Mouse (Mus musculus): ENCODE data around the gene Acsbg2. TPM values are rescaled to one million over a fixed set of nuclear protein-coding genes. Genes with fewer than 3 reads are reported as not detected.
A peak's percentile ranks its signal among the peaks of the same experiment; 100 is the strongest.

Gene Acsbg2
- polyA plus RNA-seq, 1 experiment = not detected

- TF ChIP-seq POLR2A (IDR thresholded peaks at IDR 0.05; ENCODE audit: borderline replicate concordance, extremely low read depth, low read depth, low read length) = no peak
- TF ChIP-seq CTCF (IDR thresholded peaks at IDR 0.05; ENCODE audit: insufficient read depth, low read length) = no peak
- Histone ChIP-seq H3K4me1 (ENCODE audit: control insufficient read depth, insufficient read depth, low read length) (peaks cover 12% of the 10 kb centered on the region), H3K4me3 (replicated peaks; ENCODE audit: extremely low read depth, low read depth, low read length) (no peak overlapping the region)
- DNase-seq = no peak
- WGBS = 58% methylated on average over 6 of the region's 6 CpGs
Observed at GRCm38 (mm10) chr17:56819032-56819545, 55.2 kb downstream of the Acsbg2 start.

DNA sequence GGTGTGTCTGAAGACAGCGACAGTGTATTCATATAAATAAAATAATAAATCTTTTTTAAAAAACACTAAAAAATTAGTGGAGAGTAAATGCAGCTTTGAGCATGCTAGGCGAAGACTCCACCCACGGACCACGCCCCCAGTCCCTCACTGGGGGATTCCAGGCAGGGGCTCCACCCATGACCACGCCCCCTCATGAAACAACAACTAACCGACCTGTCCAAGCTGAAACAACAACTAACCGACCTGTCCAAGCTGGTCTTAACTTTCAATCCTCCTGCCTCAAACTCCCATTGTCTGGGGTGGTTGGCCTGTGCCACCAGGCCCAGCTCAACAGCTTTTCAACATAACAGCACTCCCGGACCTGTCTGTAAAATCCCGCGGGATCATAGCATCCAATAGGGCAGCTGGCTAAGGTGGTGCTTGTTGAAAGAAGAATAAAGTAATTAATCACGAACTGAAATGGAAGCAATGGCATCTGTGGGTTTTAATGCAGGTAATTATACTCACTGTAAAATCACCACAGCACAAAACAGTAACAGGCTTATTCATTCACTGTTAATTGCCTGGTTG is 56.1 kb downstream of the Acsbg2 start:
- TF ChIP-seq POLR2A (IDR thresholded peaks at IDR 0.05; ENCODE audit: borderline replicate concordance, extremely low read depth, low read depth, low read length) = no peak
- no peak for TF ChIP-seq CTCF (IDR thresholded peaks at IDR 0.05; ENCODE audit: insufficient read depth, low read length)
- Histone ChIP-seq H3K4me3 (replicated peaks; ENCODE audit: extremely low read depth, low read depth, low read length) (no peak overlapping the region), H3K4me1 (ENCODE audit: control insufficient read depth, insufficient read depth, low read length) (peaks cover 12% of the 10 kb centered on the region)
- WGBS = 39% methylated on average over 11 of the region's 11 CpGs
- DNase-seq = no peak

- DNase-seq = no peak
Observed at GRCm38 (mm10) chr17:56815057-56815345, 59.2 kb downstream of the Acsbg2 start.

DNA sequence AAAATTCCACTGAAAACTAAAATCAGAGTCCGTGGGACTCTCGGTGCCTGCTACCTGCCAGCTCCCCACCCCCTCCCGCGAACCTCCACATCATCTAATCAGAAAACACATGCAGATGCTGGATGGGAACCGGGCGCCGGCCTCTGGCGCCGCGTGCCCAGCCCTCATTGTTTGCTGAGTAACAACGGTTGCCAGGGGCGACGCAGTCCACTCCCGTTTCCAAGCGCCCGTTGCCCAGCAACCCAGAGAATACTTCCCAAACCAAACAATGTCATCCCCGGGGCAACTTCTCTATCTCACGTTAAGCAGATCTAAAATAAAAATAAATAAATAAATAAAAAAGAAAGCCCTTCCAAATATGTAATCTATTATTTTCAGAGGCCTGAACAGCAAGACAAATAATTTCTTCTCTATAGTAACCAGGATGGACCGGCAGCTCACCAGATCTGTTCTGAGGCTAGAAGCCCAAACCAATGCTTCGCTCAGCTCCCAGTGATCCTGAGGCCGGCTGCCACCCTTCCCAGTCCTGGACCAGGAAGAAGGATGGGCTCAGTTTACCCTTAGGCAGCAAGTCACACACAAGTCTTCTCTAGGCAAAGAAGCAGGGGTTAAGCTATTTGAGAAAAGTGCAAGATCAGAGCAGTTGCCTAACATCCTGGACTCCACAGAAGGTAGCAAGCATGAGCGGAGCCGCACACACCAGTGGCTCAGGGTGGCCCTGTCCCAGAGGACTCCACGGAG is 59.8 kb downstream of the Acsbg2 start:
- 10% methylated on average over 24 of the region's 24 CpGs for WGBS
- TF ChIP-seq CTCF (IDR thresholded peaks at IDR 0.05; ENCODE audit: insufficient read depth, low read length) = no peak
- no peak for TF ChIP-seq POLR2A (IDR thresholded peaks at IDR 0.05; ENCODE audit: borderline replicate concordance, extremely low read depth, low read depth, low read length)
- DNase-seq = peak; percentile 84
- H3K4me3 ChIP-seq (replicated peaks; ENCODE audit: extremely low read depth, low read depth, low read length) = no peak overlapping the region
- H3K4me1 ChIP-seq (ENCODE audit: control insufficient read depth, insufficient read depth, low read length) = peaks cover 19% of the 10 kb centered on the region

More at GRCm38 (mm10) chr17:56815057-56815345, 59.2 kb downstream of the Acsbg2 start:
- TF ChIP-seq CTCF (IDR thresholded peaks at IDR 0.05; ENCODE audit: insufficient read depth, low read length) (no peak), POLR2A (IDR thresholded peaks at IDR 0.05; ENCODE audit: borderline replicate concordance, extremely low read depth, low read depth, low read length) (no peak)
- peaks cover 19% of the 10 kb centered on the region for H3K4me1 ChIP-seq (ENCODE audit: control insufficient read depth, insufficient read depth, low read length)
- H3K4me3 ChIP-seq (replicated peaks; ENCODE audit: extremely low read depth, low read depth, low read length) = no peak overlapping the region
- 71% methylated on average over 3 of the region's 3 CpGs for WGBS

DNA sequence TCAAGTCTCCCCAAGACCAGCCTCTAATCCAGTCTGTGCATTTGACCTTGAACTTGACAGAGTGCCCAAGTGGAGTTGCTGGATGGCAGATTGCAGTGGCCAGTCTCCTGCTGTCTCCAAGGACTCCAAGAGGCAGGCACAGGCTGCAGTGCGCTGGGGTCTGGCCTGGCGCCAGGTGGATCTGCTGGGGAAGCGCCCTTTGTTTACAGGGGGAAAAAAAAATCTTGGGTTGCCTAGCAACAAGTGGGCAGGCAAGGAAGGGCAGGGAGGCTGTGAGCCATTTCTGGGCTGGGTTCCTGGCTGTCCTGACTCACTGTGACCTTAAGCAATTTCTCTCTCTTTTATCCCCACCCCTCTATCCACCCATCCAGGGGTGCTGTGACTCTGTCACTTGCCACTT is 64.0 kb downstream of the Acsbg2 start:
- TF ChIP-seq POLR2A (IDR thresholded peaks at IDR 0.05; ENCODE audit: borderline replicate concordance, extremely low read depth, low read depth, low read length) (no peak), CTCF (IDR thresholded peaks at IDR 0.05; ENCODE audit: insufficient read depth, low read length) (no peak)
- 3% methylated on average over 3 of the region's 3 CpGs for WGBS

GRCm38 (mm10) chr17:56808518-56808917 is 65.7 kb downstream of the Acsbg2 start:
- Histone ChIP-seq H3K4me3 (replicated peaks; ENCODE audit: extremely low read depth, low read depth, low read length) (no peak overlapping the region), H3K4me1 (ENCODE audit: control insufficient read depth, insufficient read depth, low read length) (peaks cover 15% of the 10 kb centered on the region)
- peak; percentile 76 for DNase-seq
- 8% methylated on average over 9 of the region's 9 CpGs for WGBS
- TF ChIP-seq CTCF (IDR thresholded peaks at IDR 0.05; ENCODE audit: insufficient read depth, low read length) (peak; percentile 99), POLR2A (IDR thresholded peaks at IDR 0.05; ENCODE audit: borderline replicate concordance, extremely low read depth, low read depth, low read length) (no peak)

More for the DNA sequence above, 64.0 kb downstream of the Acsbg2 start:
- Histone ChIP-seq H3K4me1 (ENCODE audit: control insufficient read depth, insufficient read depth, low read length) (peaks cover 19% of the 10 kb centered on the region), H3K4me3 (replicated peaks; ENCODE audit: extremely low read depth, low read depth, low read length) (no peak overlapping the region)
- DNase-seq = peak; percentile 79

GRCm38 (mm10) chr17:56805784-56806183 is 68.5 kb downstream of the Acsbg2 start:
- 93% methylated on average over 1 of the region's 1 CpGs for WGBS
- H3K4me3 ChIP-seq (replicated peaks; ENCODE audit: extremely low read depth, low read depth, low read length) = no peak overlapping the region
- no peak for DNase-seq
- TF ChIP-seq POLR2A (IDR thresholded peaks at IDR 0.05; ENCODE audit: borderline replicate concordance, extremely low read depth, low read depth, low read length) = no peak
- TF ChIP-seq CTCF (IDR thresholded peaks at IDR 0.05; ENCODE audit: insufficient read depth, low read length) = no peak
- peaks cover 12% of the 10 kb centered on the region for H3K4me1 ChIP-seq (ENCODE audit: control insufficient read depth, insufficient read depth, low read length)

- WGBS = 70% methylated on average over 5 of the region's 5 CpGs
- Histone ChIP-seq H3K4me3 (replicated peaks; ENCODE audit: extremely low read depth, low read depth, low read length) (no peak overlapping the region), H3K4me1 (ENCODE audit: control insufficient read depth, insufficient read depth, low read length) (peaks cover 3% of the 10 kb centered on the region)
- TF ChIP-seq CTCF (IDR thresholded peaks at IDR 0.05; ENCODE audit: insufficient read depth, low read length) = no peak
- no peak for TF ChIP-seq POLR2A (IDR thresholded peaks at IDR 0.05; ENCODE audit: borderline replicate concordance, extremely low read depth, low read depth, low read length)
- DNase-seq = no peak
Observed at GRCm38 (mm10) chr17:56804952-56805351, 69.3 kb downstream of the Acsbg2 start.

DNA sequence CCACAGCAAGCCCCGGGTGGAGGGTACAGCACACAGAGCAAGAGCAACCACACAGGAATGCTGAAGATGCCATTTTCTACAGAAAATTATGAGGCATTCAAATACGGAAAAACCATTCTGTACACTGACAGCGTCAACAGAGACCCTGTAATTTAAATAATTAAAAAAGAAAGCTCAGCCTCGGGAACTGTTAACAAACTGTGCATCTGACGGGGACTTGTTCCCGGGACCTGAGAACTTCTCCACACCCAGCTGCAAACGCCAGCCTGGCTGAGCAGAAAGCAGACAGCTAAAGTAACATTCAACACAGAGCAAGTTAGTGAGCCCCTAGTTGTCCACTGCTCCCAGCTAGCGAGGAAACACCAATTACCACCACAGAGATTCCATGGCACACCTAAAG is 72.2 kb downstream of the Acsbg2 start:
- DNase-seq = no peak
- WGBS = 85% methylated on average over 8 of the region's 8 CpGs
- TF ChIP-seq CTCF (IDR thresholded peaks at IDR 0.05; ENCODE audit: insufficient read depth, low read length) (no peak), POLR2A (IDR thresholded peaks at IDR 0.05; ENCODE audit: borderline replicate concordance, extremely low read depth, low read depth, low read length) (no peak)
- Histone ChIP-seq H3K4me3 (replicated peaks; ENCODE audit: extremely low read depth, low read depth, low read length) (no peak overlapping the region), H3K4me1 (ENCODE audit: control insufficient read depth, insufficient read depth, low read length) (no peaks in the 10 kb centered on the region)

GRCm38 (mm10) chr17:56799276-56799675 is 75.0 kb downstream of the Acsbg2 start:
- no peak for TF ChIP-seq CTCF (IDR thresholded peaks at IDR 0.05; ENCODE audit: insufficient read depth, low read length)
- no peak for TF ChIP-seq POLR2A (IDR thresholded peaks at IDR 0.05; ENCODE audit: borderline replicate concordance, extremely low read depth, low read depth, low read length)
- WGBS = 95% methylated on average over 3 of the region's 3 CpGs
- no peaks in the 10 kb centered on the region for H3K4me1 ChIP-seq (ENCODE audit: control insufficient read depth, insufficient read depth, low read length)
- H3K4me3 ChIP-seq (replicated peaks; ENCODE audit: extremely low read depth, low read depth, low read length) = no peak overlapping the region
- no peak for DNase-seq

Measured in lung, adult 2 months (tissue).